Mouse (Mus musculus) ES-E14 (cell line): ENCODE data around the gene Daam1.

Experiments used
- MAFK ChIP-seq: IDR thresholded peaks from 2 replicates; pipeline ENCODE4 v1.6.1; 2014; ENCODE audit warnings: mild to moderate bottlenecking, low read depth, low read length, inconsistent platforms; ENCODE audit not compliant: insufficient read depth
- ZC3H11A ChIP-seq: IDR thresholded peaks from 2 replicates; pipeline ENCODE4 v1.6.1; 2012; ENCODE audit warnings: low read depth, mild to moderate bottlenecking, inconsistent platforms, low read length, borderline replicate concordance

- TF ChIP-seq ZC3H11A (no peak), MAFK (no peak)
These were observed 57.5 kb downstream of the Daam1 start for GRCm38 (mm10) chr12:71888370-71888769.
